Mouse (Mus musculus) forebrain, embryonic 11.5 days (tissue): ENCODE data around the gene Add3. TPM values are rescaled to one million over a fixed set of nuclear protein-coding genes. Genes with fewer than 3 reads are reported as not detected.

ENCODE experiments used
- ATAC-seq: fragments of 200-750 bp; cut with Nextera tagmentation; replicated peaks from 2 replicates; pipeline ENCODE4 v1.8.0; 2017; ENCODE audit warnings: moderate TSS enrichment; ENCODE audit not compliant: low FRiP score
- DNase-seq: peaks from one replicate; pipeline ENCODE4 v3.0.0-alpha.2; 2017; ENCODE audit warnings: low spot score
- H3K27ac ChIP-seq: fragments of 300-500 bp; sonication (generic); 2 replicates; pipeline ENCODE4 v1.5.1; 2014; ENCODE audit warnings: low read depth, low read length
- H3K27me3 ChIP-seq: fragments of 300-500 bp; sonication (generic); 2 replicates; pipeline ENCODE4 v1.6.1; 2014; ENCODE audit warnings: mild to moderate bottlenecking, low read length, mixed read lengths; ENCODE audit not compliant: control insufficient read depth, insufficient read depth
- H3K36me3 ChIP-seq: fragments of 300-500 bp; sonication (generic); 2 replicates; pipeline ENCODE4 v1.6.1; 2014; ENCODE audit warnings: mild to moderate bottlenecking, low read length, moderate library complexity, mixed read lengths; ENCODE audit not compliant: control insufficient read depth, insufficient read depth
- H3K4me1 ChIP-seq: fragments of 300-500 bp; sonication (generic); replicated peaks from 2 replicates; pipeline ENCODE4 v1.6.1; 2014; ENCODE audit warnings: low read length, mixed read lengths; ENCODE audit not compliant: control insufficient read depth, insufficient read depth
- H3K4me2 ChIP-seq: fragments of 300-500 bp; sonication (generic); 2 replicates; pipeline ENCODE4 v1.6.1; 2014; ENCODE audit warnings: low read depth, mild to moderate bottlenecking, low read length, moderate library complexity, mixed read lengths; ENCODE audit not compliant: severe bottlenecking
- H3K4me3 ChIP-seq: fragments of 300-500 bp; sonication (generic); 2 replicates; pipeline ENCODE4 v1.5.1; 2014; ENCODE audit warnings: low read depth, low read length
- H3K9ac ChIP-seq: fragments of 300-500 bp; sonication (generic); 2 replicates; pipeline ENCODE4 v1.6.1; 2014; ENCODE audit warnings: low read length
- H3K9me3 ChIP-seq: fragments of 300-500 bp; sonication (generic); 2 replicates; pipeline ENCODE4 v1.6.1; 2016; ENCODE audit warnings: low read length, mixed read lengths; ENCODE audit not compliant: control insufficient read depth
- WGBS: fragments of 180-500 bp; shearing (Covaris S2); extraction: QIAGEN DNeasy Blood & Tissue Kit; methylation state at CpG from one replicate; pipeline ENCODE4 v1.1.7; 2014; 5-methylcytosine and 5-hydroxymethylcytosine counted together
- polyA plus RNA-seq: library from polyadenylated mRNA; unstranded; fragments of >200 nt; fragmentation: Nextera tagmentation; extraction: Ambion mirVana; gene quantifications from 2 replicates; pipeline ENCODE4 v1.2.1, GENCODE M21; 2014

Gene Add3
- polyA plus RNA-seq, 1 experiment from 2014 or later = 61.5 TPM

DNA sequence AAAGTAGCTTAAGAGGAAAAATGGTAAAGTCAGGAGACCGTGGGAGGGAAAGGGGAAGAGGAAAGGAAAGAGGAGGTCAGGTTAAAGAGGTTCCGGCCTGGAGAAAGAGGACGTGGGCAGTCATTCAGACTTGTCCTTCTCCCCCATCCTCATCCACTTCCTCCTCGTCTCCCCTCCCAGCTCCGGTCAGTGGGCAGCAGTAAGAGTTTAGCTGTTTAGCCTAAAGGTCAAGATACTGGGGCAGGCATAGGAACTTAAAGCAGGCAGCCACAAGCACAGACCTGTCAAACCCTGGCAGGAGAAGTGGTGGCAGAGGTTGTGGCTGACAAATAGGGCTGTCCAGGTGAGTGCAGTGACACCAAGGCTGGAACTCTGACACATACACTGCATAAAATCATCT, 30.4 kb downstream of the Add3 start:
- H3K9ac ChIP-seq = no peak overlapping the region
- H3K4me1 ChIP-seq = no peaks in the 10 kb centered on the region
- no peak overlapping the region for H3K27ac ChIP-seq
- DNase-seq = no peak
- H3K27me3 ChIP-seq = no peaks in the 10 kb centered on the region
- H3K36me3 ChIP-seq = no peaks in the 10 kb centered on the region
- ATAC-seq = no peak
- no peak overlapping the region for H3K4me3 ChIP-seq
- WGBS = 81% methylated on average over 5 of the region's 5 CpGs
- no peak overlapping the region for H3K4me2 ChIP-seq
- H3K9me3 ChIP-seq = no peaks in the 10 kb centered on the region

- Histone ChIP-seq H3K27ac (no peak overlapping the region), H3K9me3 (no peaks in the 10 kb centered on the region), H3K4me2 (no peak overlapping the region), H3K36me3 (no peaks in the 10 kb centered on the region), H3K4me1 (no peaks in the 10 kb centered on the region), H3K4me3 (no peak overlapping the region), H3K9ac (no peak overlapping the region), H3K27me3 (no peaks in the 10 kb centered on the region)
- no peak for ATAC-seq
- WGBS = 89% methylated on average over 2 of the region's 2 CpGs
- DNase-seq = no peak
These were observed 33.8 kb downstream of the Add3 start for GRCm38 (mm10) chr19:53174034-53174433.

DNA sequence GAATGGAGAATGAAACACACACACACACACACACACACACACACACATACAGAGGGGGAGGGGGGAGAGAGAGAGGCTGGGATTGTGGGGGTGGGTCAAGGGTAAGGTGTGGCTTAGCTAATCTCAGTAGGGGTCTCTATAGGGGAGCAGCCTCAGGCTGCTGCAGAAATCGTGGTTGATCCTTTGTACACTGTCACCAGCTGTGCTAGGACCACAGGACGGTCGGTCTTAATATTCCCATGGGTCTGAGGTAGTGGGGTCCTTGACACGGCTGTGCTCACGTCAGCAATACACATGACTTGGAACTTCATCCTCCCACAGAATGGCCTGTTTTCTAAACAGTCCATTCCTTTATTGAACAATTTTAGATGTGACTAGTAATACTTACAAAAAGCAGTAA, 35.3 kb downstream of the Add3 start:
- H3K9ac ChIP-seq = no peak overlapping the region
- no peak for ATAC-seq
- no peaks in the 10 kb centered on the region for H3K27me3 ChIP-seq
- H3K4me3 ChIP-seq = no peak overlapping the region
- H3K4me2 ChIP-seq = no peak overlapping the region
- DNase-seq = no peak
- 73% methylated on average over 5 of the region's 5 CpGs for WGBS
- H3K9me3 ChIP-seq = no peaks in the 10 kb centered on the region
- H3K36me3 ChIP-seq = no peaks in the 10 kb centered on the region
- H3K27ac ChIP-seq = no peak overlapping the region
- no peaks in the 10 kb centered on the region for H3K4me1 ChIP-seq

GRCm38 (mm10) chr19:53176518-53176917, 36.3 kb downstream of the Add3 start:
- no peak overlapping the region for H3K9ac ChIP-seq
- 90% methylated on average over 4 of the region's 4 CpGs for WGBS
- DNase-seq (no peak), ATAC-seq (no peak)
- H3K36me3 ChIP-seq = no peaks in the 10 kb centered on the region
- H3K27ac ChIP-seq = no peak overlapping the region
- no peak overlapping the region for H3K4me3 ChIP-seq
- H3K4me2 ChIP-seq = no peak overlapping the region
- 0 out of 2 replicates have a peak, but pooled peaks cover 2% of the 10 kb centered on the region for H3K4me1 ChIP-seq
- no peaks in the 10 kb centered on the region for H3K9me3 ChIP-seq
- H3K27me3 ChIP-seq = no peaks in the 10 kb centered on the region

GRCm38 (mm10) chr19:53178611-53179528, 38.6 kb downstream of the Add3 start:
- DNase-seq (no peak), ATAC-seq (no peak)
- Histone ChIP-seq H3K27ac (no peak overlapping the region), H3K4me2 (no peak overlapping the region), H3K4me3 (no peak overlapping the region), H3K9ac (no peak overlapping the region), H3K27me3 (no peaks in the 10 kb centered on the region), H3K4me1 (0 out of 2 replicates have a peak, but pooled peaks cover 2% of the 10 kb centered on the region), H3K9me3 (no peaks in the 10 kb centered on the region), H3K36me3 (no peaks in the 10 kb centered on the region)
- 94% methylated on average over 20 of the region's 20 CpGs for WGBS

DNA sequence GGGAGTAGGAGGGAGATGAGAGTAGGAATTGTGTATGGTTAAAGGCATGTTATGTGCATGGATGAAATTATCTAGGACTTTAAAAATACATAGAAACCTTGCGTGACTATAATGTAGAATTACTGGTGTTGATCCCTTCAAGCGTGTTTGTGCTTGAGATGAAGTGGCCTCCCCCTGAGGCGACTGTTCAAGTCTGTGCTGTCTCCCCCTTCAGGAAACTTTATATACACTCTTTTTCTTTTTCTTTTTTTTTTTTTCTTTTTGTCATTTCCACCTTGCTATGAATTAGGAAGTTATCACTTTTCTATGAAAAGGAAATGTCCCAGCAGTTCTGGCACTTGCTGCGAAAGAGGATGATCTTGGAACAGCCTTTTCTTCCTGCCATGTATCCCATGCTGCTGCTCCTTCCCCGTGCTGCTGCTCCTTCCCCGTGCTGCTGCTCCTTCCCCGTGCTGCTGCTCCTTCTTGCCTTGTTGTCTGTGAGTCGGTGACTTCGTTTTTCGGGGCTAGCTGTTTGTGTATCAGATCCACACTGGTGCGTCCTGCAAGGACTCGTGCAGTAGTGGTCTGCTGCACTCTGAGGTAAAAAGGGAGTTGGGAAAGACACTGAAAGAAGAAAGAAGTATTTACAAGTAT, 40.0 kb downstream of the Add3 start:
- H3K36me3 ChIP-seq = no peaks in the 10 kb centered on the region
- H3K27ac ChIP-seq = no peak overlapping the region
- no peaks in the 10 kb centered on the region for H3K9me3 ChIP-seq
- ATAC-seq (no peak), DNase-seq (no peak)
- no peak overlapping the region for H3K4me3 ChIP-seq
- H3K4me2 ChIP-seq = no peak overlapping the region
- H3K27me3 ChIP-seq = no peaks in the 10 kb centered on the region
- 0 out of 2 replicates have a peak, but pooled peaks cover 2% of the 10 kb centered on the region for H3K4me1 ChIP-seq
- WGBS = 86% methylated on average over 12 of the region's 12 CpGs
- H3K9ac ChIP-seq = no peak overlapping the region

GRCm38 (mm10) chr19:53181003-53181861, 41.0 kb downstream of the Add3 start:
- DNase-seq = no peak

GRCm38 (mm10) chr19:53183620-53184019, 43.4 kb downstream of the Add3 start:
- no peak overlapping the region for H3K4me3 ChIP-seq
- H3K27me3 ChIP-seq = no peaks in the 10 kb centered on the region
- no peak for ATAC-seq
- H3K36me3 ChIP-seq = no peaks in the 10 kb centered on the region
- H3K4me2 ChIP-seq = no peak overlapping the region
- 0 out of 2 replicates have a peak, but pooled peaks cover 2% of the 10 kb centered on the region for H3K4me1 ChIP-seq
- H3K27ac ChIP-seq = no peak overlapping the region
- H3K9me3 ChIP-seq = no peaks in the 10 kb centered on the region
- H3K9ac ChIP-seq = no peak overlapping the region
- no peak for DNase-seq
- 83% methylated on average over 9 of the region's 9 CpGs for WGBS

More at GRCm38 (mm10) chr19:53181003-53181861, 41.0 kb downstream of the Add3 start:
- whole genome bisulfite sequencing = 87% methylated on average over 19 of the region's 19 CpGs
- no peaks in the 10 kb centered on the region for H3K36me3 ChIP-seq
- 0 out of 2 replicates have a peak, but pooled peaks cover 2% of the 10 kb centered on the region for H3K4me1 ChIP-seq
- H3K9me3 ChIP-seq = no peaks in the 10 kb centered on the region
- no peak overlapping the region for H3K9ac ChIP-seq
- no peak for ATAC-seq
- no peak overlapping the region for H3K4me2 ChIP-seq
- no peaks in the 10 kb centered on the region for H3K27me3 ChIP-seq
- H3K27ac ChIP-seq = no peak overlapping the region
- H3K4me3 ChIP-seq = no peak overlapping the region
